Mouse (Mus musculus) megakaryocyte-erythroid progenitor cell, adult 5-6 weeks (primary cell): ENCODE data around the gene Gfod1. TPM values are rescaled to one million over a fixed set of nuclear protein-coding genes. Genes with fewer than 3 reads are reported as not detected.

Source experiments
- ATAC-seq: replicated peaks from 2 replicates; pipeline ENCODE4 v1.8.0; 2016; ENCODE audit warnings: mild to moderate bottlenecking, inconsistent platforms; ENCODE audit not compliant: severe bottlenecking, poor library complexity, low FRiP score, low TSS enrichment
- total RNA-seq, 2 experiments: library from RNA; stranded (forward) in 1 of 2; stranded (reverse) in 1 of 2; fragments of 200-1000, 215-1000 nt in 1 of 2; fragments of >200 nt in 1 of 2; fragmentation: Nextera tagmentation in 1 of 2; gene quantifications; 2 replicates each; pipeline ENCODE4 v1.2.3; 2014 to 2017

The Gfod1 gene
- total RNA-seq, 2 experiments from 2014 or later: 0.42 to 1.6 TPM

DNA sequence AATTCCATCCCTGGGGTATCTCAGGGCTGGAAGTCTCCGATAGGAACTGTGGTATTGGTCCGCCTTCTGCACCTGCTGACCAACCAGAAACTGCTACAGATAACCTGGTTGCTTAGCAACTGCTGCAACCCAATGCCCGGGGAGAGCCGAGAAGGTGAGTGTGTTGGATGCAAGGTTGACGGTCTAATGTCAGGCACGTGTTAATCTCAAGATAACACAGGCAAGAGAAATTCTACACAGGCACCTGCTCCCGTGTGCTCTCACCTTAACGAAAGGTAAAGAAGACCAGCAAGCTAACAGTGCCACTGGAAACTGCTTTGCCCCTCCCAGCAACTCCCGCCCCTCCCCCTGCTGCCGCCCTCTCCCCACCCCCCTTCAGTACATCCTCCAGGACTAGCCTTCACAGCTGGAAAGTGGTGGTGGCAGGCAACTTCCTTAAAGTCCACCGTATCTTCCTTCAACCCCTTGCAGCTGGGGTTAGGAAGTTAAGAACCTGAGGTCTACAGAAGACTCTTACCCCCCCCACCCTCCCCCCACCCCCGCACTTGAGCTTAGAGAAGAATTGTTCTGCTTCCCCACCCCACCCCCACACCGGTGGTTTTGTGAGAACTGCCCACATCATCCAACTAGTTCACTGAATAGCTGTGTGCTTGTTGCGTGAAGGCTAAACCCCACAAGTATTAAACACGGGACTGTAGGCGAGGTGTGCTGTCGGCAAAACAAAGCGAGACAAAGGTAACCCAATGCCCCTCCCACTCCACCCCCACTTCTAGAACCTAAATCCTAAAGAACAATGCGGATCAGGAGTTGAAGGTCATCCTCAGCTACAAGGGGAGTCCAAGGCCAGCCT lies 88.6 kb downstream of the Gfod1 start:
- no peak for ATAC-seq

DNA sequence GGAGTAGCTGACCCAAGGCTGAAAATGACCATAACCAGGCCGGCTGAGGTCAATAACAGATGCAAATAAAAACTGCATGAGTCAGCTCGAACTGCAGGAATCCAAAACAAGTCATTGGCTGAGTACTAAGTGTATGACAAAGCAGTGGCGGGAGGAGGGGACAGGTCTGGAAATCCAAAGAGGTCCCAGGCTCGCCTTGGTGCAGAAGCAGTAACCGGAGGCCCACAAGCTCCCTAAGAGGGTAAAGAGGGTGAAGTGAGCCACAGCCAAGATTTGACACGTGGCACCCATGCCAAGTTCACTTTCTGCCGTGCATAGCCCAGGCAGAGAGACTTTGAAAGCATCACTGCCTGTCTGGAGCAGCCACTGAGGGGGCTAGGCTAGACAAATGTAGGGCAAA lies 91.6 kb downstream of the Gfod1 start:
- no peak for ATAC-seq

DNA sequence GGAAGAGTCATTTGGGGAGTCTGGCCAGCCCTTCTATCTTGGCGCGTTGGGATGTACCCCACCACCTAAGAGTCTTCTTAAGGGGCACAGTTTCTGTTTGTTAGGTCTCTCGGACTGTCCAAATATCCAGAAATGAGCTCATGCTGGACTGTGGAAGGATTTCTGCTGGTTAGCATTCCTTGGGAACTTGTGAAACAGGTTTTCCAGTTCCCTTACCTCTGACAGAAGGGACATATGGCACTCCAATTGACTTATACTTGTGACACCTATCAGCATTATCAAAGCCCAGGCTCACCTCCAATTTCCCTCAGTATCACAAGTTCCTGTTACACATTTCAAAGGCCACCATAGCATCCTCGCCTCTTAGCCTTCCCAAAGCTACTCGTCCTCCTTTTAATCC lies 93.0 kb downstream of the Gfod1 start:
- ATAC-seq: no peak

DNA sequence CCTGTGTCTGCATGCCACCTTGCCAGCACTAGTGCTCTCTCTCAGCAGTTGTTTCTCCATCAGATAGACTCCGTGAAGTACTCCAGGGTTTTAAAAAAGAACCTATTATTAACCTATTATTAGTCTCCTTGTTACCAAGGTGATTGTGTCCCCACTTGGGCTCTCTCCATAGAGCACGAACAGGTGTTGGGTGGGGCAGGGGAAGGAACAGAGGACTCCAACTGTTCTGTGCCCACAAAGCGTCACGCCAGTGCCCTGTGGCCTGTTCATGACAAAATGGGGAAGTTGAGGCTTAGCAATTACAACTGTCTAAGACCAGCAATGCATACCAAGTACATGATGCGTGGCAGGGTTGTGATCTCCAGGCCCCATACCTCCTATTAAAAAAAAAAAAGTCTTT lies 94.4 kb downstream of the Gfod1 start:
- ATAC-seq: peak; percentile 24; the same call in 1 of the 2 replicates

DNA sequence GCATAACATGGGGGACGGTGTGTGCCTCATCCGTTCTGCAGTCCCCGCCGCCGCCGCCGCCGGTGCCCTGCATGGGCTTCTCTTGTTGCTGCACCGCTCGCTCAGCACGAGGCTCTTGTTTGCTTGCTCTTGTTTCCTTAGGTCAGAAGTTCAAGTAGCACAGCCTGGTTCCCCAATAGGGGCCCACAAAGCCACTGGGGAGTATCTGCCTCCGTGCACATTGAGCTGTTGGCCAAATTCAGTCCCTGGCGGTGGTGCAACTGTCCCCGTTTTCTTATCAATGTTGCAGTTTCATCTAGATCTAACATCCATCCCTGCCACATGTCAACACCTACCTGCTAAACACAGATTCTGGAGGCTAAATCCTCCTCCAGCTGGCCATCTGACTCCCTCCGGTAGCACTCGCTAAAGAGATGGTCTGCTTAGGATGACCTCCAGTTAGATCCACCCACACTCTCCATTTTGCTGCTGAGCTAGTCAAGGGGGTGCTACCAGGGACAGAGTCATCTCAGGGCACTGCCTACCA lies 95.0 kb downstream of the Gfod1 start:
- peak; percentile 65 for ATAC-seq

DNA sequence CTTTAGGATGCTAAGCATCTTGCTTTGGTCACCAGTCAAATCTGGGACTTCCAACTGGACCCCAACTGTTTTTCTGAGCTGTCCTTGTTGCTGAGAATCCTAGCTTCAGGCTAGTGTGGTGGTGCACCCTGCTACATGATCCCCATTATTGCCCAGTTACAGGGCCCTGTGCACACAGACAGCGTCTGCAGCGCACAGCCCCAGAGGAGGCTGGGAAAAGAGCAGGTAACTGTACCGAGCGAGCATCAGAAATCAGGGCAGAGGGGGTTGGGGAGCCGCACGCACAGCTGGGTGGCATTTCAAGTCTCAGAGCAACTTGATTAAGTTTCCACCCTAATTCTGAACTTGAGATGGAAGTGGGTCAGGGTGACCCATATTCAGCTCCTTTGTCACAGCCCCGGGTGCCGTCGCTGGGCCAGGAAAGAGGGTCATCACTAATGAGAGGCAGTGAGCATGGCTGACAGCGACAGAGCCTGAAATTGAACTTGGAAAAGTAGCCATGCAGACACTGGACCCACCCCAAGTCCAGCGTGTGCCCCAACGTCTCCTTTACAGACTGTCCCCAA lies 97.8 kb downstream of the Gfod1 start:
- ATAC-seq: no peak

DNA sequence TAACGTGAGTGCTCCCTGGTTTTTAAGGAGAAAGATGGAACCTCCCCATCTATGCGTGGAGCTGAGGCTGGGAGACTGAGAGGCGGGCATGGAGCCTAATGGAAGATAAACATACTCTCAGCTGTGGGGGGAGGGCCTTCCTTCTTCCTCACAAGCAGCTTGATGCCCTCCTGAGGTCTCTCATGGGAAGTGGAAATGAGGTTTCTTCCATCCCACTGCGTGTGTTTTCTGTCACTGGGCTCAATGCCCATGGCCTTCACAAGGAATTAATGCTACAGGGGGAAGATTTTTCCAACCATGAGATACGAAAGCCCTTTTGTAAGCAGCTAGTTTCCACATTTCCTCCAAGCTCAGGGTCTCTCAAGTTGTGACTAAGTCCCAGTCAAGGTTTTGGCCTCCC lies 100.3 kb downstream of the Gfod1 start:
- no peak for ATAC-seq

DNA sequence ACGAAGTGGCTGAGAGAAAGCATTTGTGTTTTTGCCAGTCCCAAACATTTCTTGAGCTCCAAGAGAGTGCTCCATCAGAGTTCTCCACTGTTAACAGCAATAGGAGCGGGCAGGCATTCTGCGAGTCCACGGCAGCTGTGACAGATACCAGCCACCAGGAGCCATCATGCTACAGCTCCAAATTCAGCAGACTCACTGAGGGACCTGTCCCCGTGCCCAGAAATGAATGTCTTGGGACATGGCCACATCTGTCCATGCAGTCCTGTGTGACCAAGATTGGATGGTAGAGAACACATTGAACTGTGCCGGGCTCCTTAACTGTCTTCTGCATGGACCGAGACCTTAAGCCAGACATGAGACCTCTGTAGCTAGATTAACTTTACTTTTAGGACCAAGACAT lies 100.7 kb downstream of the Gfod1 start:
- no peak for ATAC-seq

DNA sequence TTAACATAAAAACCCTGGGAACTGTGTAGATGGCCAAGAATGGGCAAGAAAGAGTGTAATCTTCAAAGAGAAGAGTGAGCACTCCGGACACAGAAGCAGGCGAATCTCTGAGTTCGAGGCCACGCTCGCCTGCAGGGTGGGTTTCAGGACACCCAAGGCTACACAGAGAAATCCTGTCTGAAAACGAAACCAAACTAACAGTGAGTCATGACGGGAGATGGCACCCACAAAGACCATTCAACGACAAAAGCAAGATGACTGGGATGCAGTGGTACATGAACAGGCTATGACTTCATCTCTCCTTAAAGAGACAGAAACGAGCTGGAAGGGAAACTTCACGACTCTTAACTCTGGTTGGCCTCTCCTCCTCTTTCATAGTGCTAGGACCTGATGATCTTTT lies 101.6 kb downstream of the Gfod1 start:
- ATAC-seq: no peak

DNA sequence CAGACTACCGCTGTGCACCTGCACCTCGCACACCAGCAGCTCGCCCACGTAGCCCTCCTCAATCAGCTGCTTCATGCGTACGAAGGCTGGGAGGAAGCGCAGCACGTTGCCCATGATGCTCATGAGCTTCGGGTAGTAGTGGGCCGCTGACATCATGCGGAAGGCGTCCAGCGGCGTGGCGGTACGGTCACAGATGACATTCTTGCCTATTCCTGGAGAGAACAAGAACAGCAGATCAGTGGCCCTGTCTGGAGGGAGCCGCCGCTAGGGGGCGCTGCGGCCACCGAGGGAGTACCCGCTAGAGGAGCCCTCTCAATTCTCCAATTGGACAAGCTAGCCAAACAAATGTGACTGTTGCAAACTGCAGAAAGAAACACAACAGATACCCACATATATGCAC lies 102.9 kb downstream of the Gfod1 start:
- peak; percentile 55; the same call in 1 of the 2 replicates for ATAC-seq

DNA sequence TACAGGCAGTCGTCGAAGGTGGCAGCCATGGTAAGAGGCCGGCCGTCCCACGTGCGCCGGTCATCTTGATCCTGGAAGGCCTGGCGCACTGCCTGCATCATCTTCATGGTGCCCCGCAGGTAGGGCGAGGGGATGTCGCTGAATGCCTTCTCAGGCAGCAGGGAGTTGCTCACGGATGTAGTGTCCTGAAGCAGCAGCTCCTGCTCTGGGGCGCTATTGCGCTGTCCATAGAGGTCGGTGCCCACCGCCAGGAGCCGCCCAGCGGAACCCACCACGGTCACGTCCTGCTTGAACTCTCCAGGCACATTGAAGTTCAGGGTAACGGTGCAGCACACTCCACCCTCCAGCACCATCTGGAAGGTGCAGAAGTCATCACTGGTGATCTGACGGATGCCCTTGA lies 103.5 kb downstream of the Gfod1 start:
- no peak for ATAC-seq

DNA sequence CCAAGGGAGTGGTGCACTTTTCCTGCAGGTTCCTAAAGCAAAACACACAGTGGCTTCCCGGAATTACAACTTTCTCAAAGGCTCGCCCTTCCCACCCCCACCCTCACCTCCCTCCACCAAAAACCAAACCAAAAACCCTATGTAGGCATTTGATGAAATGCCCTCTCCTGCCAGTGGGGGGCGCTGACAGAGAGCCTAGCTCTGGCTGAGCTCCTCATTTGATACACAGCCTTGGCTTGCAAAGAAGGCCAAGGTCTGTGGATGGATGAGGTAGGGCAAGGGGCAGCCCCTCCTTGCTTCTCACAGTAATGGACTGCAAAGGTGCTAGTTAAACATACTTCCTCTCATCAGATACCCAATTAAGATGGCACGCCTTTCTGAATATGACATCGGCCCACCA lies 104.2 kb downstream of the Gfod1 start:
- no peak for ATAC-seq

DNA sequence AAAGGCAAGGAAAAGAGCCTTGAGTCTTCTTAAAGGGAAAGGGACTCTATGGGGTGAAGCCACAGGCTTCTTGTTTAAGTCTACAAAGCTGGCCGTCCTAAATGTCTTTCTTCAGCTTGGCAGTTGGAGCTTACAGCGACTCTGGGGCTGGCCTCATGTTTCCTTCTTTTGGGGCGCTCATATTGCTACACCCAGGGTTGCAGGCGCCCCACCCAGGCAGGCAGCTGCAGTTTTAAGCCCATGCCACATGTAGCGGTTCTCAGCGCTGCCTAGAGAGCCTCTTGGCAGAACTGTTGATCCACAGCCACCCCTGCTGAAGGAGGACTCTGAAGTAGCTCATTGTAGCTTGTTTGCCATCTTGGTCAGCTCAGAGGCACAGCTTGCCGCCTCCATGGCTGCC lies 104.7 kb downstream of the Gfod1 start:
- ATAC-seq: no peak

DNA sequence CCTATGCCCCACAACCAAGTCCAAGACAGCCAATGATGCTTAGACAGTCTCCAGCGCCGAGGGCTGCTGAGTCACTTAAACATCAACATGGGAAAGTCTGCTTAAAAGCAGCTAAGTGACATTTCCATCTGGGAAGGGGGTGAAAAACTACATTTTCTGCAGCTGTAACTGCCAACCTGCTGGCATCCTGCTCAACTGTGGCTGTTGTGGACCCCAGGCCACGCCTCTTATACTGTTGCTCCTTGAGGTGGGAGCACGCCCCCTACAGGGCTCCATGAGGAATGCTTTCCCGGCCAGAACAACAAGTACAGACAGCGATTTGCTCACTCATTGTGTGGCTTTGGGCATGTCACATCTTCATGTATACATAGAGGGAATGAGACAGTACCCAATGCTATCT lies 106.8 kb downstream of the Gfod1 start:
- ATAC-seq: no peak

DNA sequence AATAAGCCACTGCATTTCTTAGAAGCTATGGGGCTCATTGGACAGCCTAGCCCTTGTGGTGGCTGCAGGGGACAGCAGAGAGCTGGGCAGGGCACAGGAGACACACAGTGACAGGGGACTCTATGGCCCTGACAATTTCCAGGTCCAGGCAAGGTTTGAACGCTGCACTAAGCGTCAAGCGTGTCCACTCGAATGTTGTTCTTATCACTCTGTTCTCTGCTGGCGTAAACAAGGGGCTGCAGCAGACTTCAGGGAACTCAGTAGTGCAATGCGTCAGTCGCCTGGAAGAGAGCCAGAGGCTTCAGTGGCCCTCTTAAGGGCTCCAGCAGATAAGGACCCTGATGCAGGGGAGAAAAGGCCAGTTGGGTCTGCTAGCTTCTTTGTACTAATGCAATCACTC lies 108.0 kb downstream of the Gfod1 start:
- ATAC-seq: peak; percentile 4; the same call in 1 of the 2 replicates

DNA sequence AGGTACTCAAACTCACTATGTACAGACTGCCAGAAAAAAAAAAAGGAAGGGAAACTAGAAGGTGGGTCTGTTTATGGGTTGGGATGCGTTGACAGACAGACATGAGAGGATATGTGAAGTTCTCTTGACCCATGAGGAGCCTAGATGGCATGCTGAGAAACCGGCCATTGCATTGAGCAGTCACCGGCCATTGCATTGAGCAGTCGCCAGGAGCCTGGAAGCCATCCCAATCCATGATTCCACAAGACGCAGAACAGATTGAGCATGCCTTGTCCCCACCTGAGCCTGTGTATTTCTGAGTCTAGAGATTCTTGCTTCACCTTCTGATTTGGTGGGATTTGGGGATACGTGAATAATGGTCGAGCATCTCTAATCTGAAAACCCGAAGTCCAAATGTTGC lies 110.0 kb downstream of the Gfod1 start:
- ATAC-seq: no peak

DNA sequence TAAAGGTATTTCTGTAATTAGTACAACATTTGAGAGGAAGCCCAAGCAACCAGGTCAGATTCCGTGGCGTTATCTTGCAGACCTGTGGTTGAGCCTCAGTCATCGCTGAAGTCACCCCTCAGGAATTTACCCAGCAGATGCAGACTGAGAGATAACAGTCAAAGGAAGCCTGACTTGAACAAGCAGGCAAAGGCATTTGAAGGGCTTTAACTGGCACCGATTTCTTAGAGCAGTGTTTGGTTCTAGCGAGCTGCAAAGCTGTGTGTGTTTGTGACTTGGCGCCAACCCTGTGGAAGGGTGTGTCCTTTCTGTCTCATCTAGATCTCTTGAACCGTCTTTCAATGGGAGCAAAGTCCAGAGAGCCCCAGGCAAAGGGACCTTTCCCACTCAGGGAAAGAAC lies 110.7 kb downstream of the Gfod1 start:
- ATAC-seq: peak; percentile 87

DNA sequence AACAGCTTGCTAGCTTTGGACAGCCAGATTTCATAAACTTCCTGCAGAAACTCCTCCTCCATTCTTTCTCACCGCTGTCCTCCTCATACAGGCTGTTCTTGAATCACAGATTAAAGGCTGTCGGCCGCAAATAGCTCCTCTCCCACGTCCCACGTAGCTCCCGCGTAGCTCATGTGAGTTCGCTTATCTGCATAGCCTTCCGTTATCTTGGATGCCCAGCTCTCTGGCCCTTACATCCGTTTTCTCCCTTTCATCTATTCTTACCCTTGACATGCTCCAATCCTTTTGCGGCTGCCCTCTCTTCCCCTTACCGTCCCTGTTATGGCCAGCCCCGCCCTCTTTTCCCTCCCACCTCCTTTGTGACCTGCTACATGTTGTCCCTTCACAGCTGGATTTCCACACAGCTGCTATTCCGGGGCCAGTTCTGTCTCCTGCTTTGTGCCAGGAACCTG lies 112.2 kb downstream of the Gfod1 start:
- peak; percentile 82 for ATAC-seq

DNA sequence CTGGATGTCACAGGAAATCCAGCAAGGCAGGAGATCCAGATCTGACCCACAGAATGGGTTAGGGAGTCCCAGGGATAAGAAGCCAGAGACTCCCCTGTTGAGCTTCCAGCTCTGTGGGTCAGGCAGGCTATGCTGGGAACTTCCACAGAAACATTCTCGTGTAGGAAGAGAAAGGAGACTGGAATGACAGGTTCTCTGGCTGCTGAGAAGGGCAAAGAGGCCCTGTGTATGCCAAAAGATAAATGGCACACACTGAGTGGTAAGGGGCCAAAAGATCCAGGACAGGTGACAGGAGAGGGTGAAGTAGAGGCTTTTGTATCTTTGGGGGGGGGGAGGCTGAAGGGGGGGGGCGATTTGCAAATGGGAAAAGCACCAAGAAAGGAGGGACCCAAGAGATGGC lies 112.7 kb downstream of the Gfod1 start:
- no peak for ATAC-seq

DNA sequence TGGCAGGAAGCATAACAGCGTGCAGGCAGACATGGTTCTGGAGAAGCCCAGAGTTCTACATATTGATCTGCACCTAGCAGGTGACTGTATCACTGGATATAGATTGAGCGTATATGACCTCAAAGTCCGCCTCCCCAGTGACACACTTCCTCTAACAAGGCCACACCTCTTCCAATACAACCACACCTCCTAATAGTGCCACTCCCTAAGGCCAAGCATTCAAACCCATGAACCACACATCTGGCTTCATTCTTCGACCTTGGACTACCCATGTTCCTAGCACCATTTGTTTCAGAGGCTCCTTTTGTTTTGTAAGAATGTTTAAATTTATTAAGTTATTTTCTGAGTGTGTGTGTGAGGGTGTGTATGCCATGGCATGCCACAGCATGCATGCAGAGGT lies 116.2 kb downstream of the Gfod1 start:
- ATAC-seq: no peak
